Mouse (Mus musculus) small intestine, adult 2 months (tissue): ENCODE results near the gene Cers3.

ENCODE experiments used
- CTCF ChIP-seq: fragments of 200-500 bp; IDR thresholded peaks from 2 replicates; pipeline ENCODE4 v1.5.1; 2012; ENCODE audit warnings: low read depth, mild to moderate bottlenecking, control low read depth, inconsistent platforms, low read length, moderate library complexity, mixed read lengths; ENCODE audit not compliant: insufficient replicate concordance, insufficient read length; ENCODE audit errors: extremely low read depth
- POLR2A ChIP-seq: fragments of 200-500 bp; IDR thresholded peaks from 2 replicates; pipeline ENCODE4 v1.6.1; 2012; ENCODE audit warnings: low read depth, mild to moderate bottlenecking, control low read depth, inconsistent platforms, low read length, moderate library complexity

DNA sequence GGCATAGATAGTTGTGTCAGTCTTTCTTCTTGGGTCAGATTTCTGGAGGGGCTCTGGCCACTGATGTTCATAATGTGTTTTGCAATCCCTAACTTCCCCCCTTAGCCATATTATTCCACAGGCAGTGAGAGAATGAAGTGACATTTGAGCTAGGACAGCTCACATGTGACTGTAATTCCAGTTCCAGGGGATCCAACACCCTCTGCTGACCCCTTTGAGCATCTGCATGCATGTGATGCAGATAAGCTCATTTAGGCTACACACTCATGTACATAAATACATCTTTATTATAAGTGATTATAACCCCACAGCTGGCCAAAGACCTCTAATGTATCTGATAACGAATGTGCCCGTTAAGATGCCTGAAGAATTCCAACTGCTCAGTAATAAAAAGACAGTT is 129.9 kb downstream of the Cers3 start:
- TF ChIP-seq CTCF (no peak), POLR2A (no peak)
